Mouse (Mus musculus) liver, postnatal 0 days (tissue): Measurements from ENCODE around the gene Snta1.

Experiments used
- CTCF ChIP-seq: sonication (generic); IDR thresholded peaks from 2 replicates; pipeline ENCODE4 v1.5.1; 2016; ENCODE audit warnings: antibody characterized with exemption, low read depth
- EP300 ChIP-seq: IDR thresholded peaks from 2 replicates; pipeline ENCODE4 v1.6.1; 2016; ENCODE audit warnings: antibody characterized with exemption, low read depth, mild to moderate bottlenecking

GRCm38 (mm10) chr2:154407643-154408445 lies at the start of gene Snta1:
- TF ChIP-seq CTCF (no peak), EP300 (no peak)
